Mouse (Mus musculus) lung, postnatal 36 days (tissue): ENCODE measurements around the gene Trp63.

Experiments used
- DNase-seq: peaks from one replicate; pipeline ENCODE4 v3.0.0; 2022; ENCODE audit warnings: mixed read lengths

Gene Trp63

DNA sequence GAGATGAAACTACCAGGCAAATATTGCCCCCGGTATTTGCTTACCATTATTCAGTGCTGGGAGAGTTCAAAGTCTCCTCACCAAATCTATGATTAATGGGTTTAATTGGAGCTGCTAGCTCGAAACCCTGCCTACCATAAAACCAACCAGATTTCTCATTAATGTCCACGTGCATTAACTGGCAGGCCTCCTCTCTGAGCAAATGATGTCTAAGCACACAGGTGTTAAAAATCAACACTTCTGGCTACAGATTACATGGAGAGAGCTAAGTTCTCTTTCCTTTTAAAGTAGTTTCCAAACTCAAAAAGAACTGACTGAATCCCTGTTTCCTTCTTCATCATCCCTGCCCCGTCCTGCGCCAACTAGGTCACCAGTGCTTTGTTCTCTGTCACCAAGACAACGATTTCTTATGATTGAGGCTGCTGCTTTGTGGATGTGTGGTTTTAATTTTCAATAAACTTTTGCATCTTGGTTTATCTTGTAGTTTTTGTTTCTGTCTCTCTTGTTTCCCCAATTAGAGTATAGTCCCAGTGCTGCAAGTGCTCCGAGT lies 193.9 kb downstream of the Trp63 start:
- no peak for DNase-seq

DNA sequence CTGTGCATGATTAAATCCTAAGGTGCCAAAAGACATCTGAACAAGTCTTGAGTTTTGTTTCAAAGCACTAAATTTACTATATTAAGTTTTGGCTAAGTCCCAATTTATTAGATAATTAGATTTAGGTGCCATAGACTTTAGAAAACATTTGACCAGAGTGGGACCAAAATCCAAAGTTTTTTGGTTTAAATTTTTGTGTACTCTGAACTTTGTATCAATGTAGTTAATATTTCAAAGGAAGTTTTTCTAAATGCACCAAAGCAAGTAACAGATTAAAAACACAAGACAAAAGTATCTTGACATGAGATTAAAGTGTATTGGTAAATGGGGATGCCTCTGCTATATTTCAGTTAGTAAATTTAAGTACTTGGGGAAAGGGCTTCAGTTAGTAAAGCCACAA lies 194.6 kb downstream of the Trp63 start:
- DNase-seq, result no peak

DNA sequence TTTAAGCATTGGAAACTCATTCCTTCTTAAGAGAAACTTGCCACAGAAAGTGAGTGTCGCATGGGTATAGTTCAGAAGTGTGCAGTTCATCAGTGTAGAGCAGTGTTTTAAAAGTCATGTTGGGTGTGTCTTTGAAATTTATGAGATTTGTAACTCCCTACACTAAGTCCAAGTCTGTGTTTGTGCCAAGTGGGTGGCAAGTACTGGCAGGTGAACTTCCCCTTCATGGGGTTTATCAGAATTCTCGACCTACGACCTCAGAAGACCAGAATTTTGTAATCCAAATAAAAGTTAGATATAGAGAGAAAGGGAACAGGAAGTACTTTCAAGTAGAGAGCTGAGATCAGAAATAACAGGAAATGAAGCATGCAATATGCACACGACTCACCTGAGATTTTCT lies 215.5 kb downstream of the Trp63 start:
- peak; percentile 19 for DNase-seq

DNA sequence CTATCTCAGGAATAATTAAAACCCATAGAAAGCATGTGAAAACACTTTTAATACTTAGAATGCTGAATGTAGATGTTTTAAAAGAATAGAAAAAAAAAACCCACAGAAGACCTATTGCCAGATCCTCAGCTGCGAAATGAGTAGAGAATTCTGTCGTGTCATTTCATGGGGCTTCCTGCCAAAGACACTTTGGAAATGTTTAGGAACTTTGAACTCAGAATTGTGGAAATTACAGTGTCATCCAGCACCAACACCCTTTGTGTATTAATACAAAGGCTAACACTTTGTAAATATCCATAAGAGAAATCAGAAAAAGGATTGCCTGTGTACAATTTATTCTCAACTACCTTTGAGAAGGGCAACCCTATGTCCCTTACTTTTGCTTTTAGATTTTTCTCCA lies 216.1 kb downstream of the Trp63 start:
- peak; percentile 19 for DNase-seq

DNA sequence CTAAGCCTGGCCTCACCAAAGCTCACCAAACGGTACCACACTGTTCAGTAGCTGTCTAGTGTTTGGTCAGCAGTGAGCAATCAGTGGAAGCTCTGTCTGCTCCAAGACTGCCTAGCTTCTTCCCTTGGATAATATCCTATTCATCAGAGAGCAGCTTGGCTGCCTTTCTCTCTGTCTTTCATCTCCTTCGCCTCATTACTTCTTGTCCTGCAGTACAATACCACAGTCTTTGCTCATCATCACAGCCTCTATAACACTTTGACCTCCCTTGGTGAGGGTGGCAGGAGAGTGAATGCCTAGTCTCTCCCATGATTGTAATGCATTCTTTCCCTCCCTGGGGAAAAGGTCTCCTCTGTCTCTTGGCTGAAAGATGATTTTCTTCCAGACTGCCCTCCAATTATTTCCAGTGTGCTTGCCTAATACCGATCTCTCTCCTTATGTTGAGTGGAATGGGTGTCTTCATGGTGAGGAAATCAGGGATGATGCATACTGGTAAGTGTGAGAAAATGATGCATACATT lies 216.9 kb downstream of the Trp63 start:
- DNase-seq, result peak; percentile 28

DNA sequence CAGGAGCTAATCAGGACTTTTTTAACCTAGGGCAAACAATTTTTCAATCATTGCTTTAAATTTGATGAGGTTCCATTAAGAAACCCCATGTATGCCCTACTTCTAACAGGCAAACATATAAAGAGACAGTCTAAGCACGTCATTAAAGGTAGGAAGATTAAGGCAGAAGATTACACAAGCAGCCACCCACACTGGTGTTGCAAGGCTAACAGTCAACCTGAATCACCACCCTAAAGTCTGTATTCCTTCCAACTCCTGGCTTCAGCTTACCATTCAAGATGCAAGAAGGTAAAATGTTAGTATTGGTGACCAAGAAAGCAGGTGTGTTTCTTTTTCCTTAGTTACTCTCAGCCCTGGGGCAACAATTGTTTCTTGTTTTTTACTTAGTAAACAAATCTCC lies 228.6 kb downstream of the Trp63 start:
- DNase-seq, result no peak

DNA sequence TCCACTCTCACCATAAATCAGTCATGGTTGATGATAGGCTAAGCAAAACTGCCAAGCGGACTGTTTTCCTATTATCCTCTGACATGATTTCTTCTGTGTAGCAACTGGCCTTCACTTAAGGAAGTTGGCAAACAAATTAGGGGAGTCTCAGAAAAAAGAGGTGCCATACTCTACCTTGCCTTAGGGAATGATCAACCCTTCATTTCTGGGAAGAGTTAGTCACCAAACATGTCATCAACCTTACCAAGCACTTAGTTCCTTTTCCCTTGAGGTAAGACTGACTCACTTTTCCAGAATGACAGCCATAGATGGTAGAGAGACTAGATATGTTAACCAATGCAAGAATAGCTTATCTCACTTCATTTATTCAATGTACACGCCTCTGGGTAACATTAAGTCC lies 250.6 kb downstream of the Trp63 start:
- no peak for DNase-seq
